Mouse (Mus musculus) lung, adult 2 months (tissue): ENCODE data around the gene Sned1.

Source experiments
- CTCF ChIP-seq: fragments of 200-500 bp; IDR thresholded peaks from 2 replicates; pipeline ENCODE4 v1.5.1; 2011; ENCODE audit warnings: mild to moderate bottlenecking, low read length, control low read depth; ENCODE audit not compliant: insufficient read depth
- POLR2A ChIP-seq: fragments of 200-500 bp; IDR thresholded peaks from 2 replicates; pipeline ENCODE4 v1.6.1; 2011; ENCODE audit warnings: low read depth, mild to moderate bottlenecking, control low read depth, low read length, borderline replicate concordance; ENCODE audit errors: extremely low read depth

DNA sequence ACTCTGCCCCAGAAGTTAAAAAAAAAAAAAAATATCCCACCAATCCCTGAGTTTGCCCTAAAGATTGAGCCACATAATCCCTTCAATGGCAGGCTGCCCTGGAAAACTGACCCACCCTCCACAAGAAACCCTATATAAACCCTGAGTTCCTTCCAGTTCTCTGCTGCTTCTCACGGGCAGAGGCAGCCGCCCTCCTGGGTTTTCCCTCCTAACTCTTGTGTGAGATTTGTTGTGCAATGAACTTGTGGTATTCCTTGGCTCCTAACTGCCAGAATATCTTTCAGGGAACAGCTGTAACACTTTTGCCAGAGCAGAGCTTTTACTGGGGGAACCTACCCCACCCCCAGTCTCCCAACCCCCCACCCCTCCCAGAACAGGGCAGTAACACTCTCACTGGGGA lies 16.9 kb downstream of the Sned1 start:
- no peak for TF ChIP-seq CTCF
- TF ChIP-seq POLR2A = no peak
